Mouse (Mus musculus): ENCODE results near the gene Gatad2b. TPM values are rescaled to one million over a fixed set of nuclear protein-coding genes. Genes with fewer than 3 reads are reported as not detected.
"Not testable (repeated sequence)": the region's sequence is repeated elsewhere in the genome, so short reads cannot be mapped to it uniquely, and the experiment has no call there.

Gene Gatad2b
- polyA plus RNA-seq (2016; fragmentation: Nextera tagmentation; extraction: Ambion mirVana): 15.8 and 17.2 TPM in 2 replicates

GRCm38 (mm10) chr3:90292345-90293275, at the start of gene Gatad2b:
TSS of gene Gatad2b (plus strand) at chr3:90293178.
- Histone ChIP-seq H3K4me1 (peaks cover 23% of the 10 kb centered on the region), H3K9me3 (no peaks in the 10 kb centered on the region), H3K36me3 (replicated peaks) (no peaks in the 10 kb centered on the region), H3K4me3 (replicated peaks) (peak within 1 kb of the TSS; percentile 88), H3K9ac (peak within 1 kb of the TSS; percentile 96), H3K27me3 (no peaks in the 10 kb centered on the region), H3K4me2 (peak within 1 kb of the TSS; percentile 93), H3K27ac (peak within 1 kb of the TSS; percentile 99)
- peak; percentile 98 for ATAC-seq (ENCODE audit: low FRiP score)
- under 1% methylated on average over 44 of the region's 47 CpGs for WGBS

DNA sequence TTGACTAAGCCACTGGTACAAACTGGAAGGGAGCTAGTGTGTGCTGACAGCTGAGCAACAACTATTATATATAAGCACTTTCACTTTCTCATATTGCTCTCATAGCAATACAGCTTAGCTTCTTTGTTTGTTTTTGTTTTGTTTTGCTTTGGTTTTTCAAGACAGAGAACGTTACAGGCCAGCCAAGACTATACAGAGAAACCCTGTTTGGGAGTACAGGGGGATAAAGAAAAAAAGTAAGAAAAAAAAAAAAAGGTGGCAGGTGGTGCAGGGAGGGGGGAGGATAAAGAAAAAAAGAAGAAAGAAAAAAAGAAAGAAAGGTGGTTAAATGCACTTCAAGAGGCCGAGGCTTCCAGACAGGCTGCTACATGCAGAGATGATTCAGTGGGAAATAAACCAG, 47.6 kb upstream of the Gatad2b start:
- no peaks in the 10 kb centered on the region for H3K27me3 ChIP-seq
- no peak overlapping the region for H3K4me3 ChIP-seq (replicated peaks)
- H3K27ac ChIP-seq: no peak overlapping the region
- no peak overlapping the region for H3K9ac ChIP-seq
- no peak for ATAC-seq (ENCODE audit: low FRiP score)
- H3K4me1 ChIP-seq: peaks cover 34% of the 10 kb centered on the region
- WGBS: 72% methylated on average over 2 of the region's 2 CpGs
- H3K4me2 ChIP-seq: no peak overlapping the region
- no peaks in the 10 kb centered on the region for H3K9me3 ChIP-seq
- peaks cover 7% of the 10 kb centered on the region for H3K36me3 ChIP-seq (replicated peaks)

DNA sequence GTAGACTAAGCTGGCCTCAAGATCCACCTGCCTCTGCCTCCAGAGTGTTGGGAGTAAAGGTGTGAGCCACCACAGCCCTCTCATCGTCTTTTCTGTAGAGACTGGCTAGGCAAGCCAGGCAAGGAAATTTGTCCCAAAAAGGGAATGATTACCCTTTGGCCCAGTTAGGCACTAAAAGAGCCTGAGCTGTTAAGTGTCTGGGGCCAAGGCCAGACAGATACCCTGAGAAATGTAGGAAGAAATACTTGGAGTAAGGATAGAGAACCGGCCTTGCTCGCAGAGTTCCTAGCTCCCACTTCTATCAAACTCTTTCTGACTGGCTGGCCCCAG, 45.4 kb upstream of the Gatad2b start:
- Histone ChIP-seq H3K4me3 (replicated peaks) (peak overlapping the region; percentile 66), H3K4me2 (peak overlapping the region; percentile 75), H3K27ac (peak overlapping the region; percentile 90), H3K9ac (peak overlapping the region; percentile 81), H3K9me3 (no peaks in the 10 kb centered on the region), H3K4me1 (peaks cover 30% of the 10 kb centered on the region), H3K27me3 (no peaks in the 10 kb centered on the region), H3K36me3 (replicated peaks) (peaks cover 22% of the 10 kb centered on the region)
- ATAC-seq (ENCODE audit: low FRiP score): 0 out of 2 replicates have a peak, but pooled peaks have one; percentile 31
- 1% methylated on average over 3 of the region's 3 CpGs for WGBS

- peak within 1 kb of the TSS; percentile 90 for H3K27ac ChIP-seq
- peaks cover 25% of the 10 kb centered on the region for H3K4me1 ChIP-seq
- peak; percentile 96 for ATAC-seq (ENCODE audit: low FRiP score)
- H3K9ac ChIP-seq: peak within 1 kb of the TSS; percentile 81
- peak within 1 kb of the TSS; percentile 75 for H3K4me2 ChIP-seq
- H3K36me3 ChIP-seq (replicated peaks): peaks cover 22% of the 10 kb centered on the region
- no peaks in the 10 kb centered on the region for H3K9me3 ChIP-seq
- WGBS: under 1% methylated on average over 44 of the region's 44 CpGs
- H3K4me3 ChIP-seq (replicated peaks): peak within 1 kb of the TSS; percentile 66
- H3K27me3 ChIP-seq: no peaks in the 10 kb centered on the region
These were observed 44.8 kb upstream of the Gatad2b start, which contains the start of gene Slc39a1 for GRCm38 (mm10) chr3:90247960-90248745. TSS of gene Slc39a1 (plus strand) at chr3:90248172.

- Histone ChIP-seq H3K27ac (peak overlapping the region; percentile 90), H3K9me3 (no peaks in the 10 kb centered on the region), H3K36me3 (replicated peaks) (peaks cover 22% of the 10 kb centered on the region), H3K9ac (peak overlapping the region; percentile 81), H3K4me3 (replicated peaks) (peak overlapping the region; percentile 66), H3K4me2 (peak overlapping the region; percentile 75), H3K27me3 (no peaks in the 10 kb centered on the region), H3K4me1 (peaks cover 22% of the 10 kb centered on the region)
- no peak for ATAC-seq (ENCODE audit: low FRiP score)
- WGBS: 4% methylated on average over 10 of the region's 10 CpGs
These were observed 44.3 kb upstream of the Gatad2b start for GRCm38 (mm10) chr3:90248746-90249100.

GRCm38 (mm10) chr3:90250791-90251190, 42.2 kb upstream of the Gatad2b start:
- Histone ChIP-seq H3K27me3 (no peaks in the 10 kb centered on the region), H3K9me3 (no peaks in the 10 kb centered on the region), H3K36me3 (replicated peaks) (peaks cover 22% of the 10 kb centered on the region), H3K4me2 (no peak overlapping the region), H3K4me3 (replicated peaks) (no peak overlapping the region), H3K9ac (no peak overlapping the region), H3K4me1 (peaks cover 30% of the 10 kb centered on the region), H3K27ac (no peak overlapping the region)
- no peak for ATAC-seq (ENCODE audit: low FRiP score)
- 85% methylated on average over 6 of the region's 6 CpGs for WGBS

- H3K4me2 ChIP-seq; H3K9me3 ChIP-seq; ATAC-seq (ENCODE audit: low FRiP score); H3K27ac ChIP-seq; H3K9ac ChIP-seq; H3K4me3 ChIP-seq (replicated peaks); H3K27me3 ChIP-seq: not testable (repeated sequence)
- Histone ChIP-seq H3K36me3 (replicated peaks) (peaks cover 25% of the 10 kb centered on the region), H3K4me1 (peaks cover 32% of the 10 kb centered on the region)
- 90% methylated on average over 10 of the region's 12 CpGs for WGBS
These were observed 41.2 kb upstream of the Gatad2b start for GRCm38 (mm10) chr3:90251731-90252226.

DNA sequence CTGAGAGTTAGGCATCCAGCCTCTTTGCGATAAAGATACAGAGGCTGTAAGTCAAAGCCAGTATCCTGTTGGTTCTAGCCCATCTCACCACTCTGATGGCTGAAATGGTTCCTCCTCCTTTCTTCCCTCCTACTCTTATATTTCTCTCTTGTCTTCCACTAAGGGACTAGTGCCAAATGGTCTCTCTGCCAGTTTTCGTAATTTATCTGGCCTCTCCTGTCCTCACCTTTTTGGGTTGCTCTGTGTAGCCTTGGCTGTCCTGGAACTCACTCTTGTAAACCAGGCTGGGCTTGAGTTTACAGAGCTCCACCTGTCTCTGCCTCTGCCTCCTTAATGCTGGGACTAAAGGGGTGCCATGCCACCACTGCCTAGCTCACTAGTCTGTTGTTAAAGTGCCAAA, 40.3 kb upstream of the Gatad2b start:
- not testable (repeated sequence) for H3K27ac ChIP-seq; H3K9me3 ChIP-seq; H3K9ac ChIP-seq; H3K27me3 ChIP-seq; ATAC-seq (ENCODE audit: low FRiP score); H3K4me2 ChIP-seq; H3K4me3 ChIP-seq (replicated peaks)
- peaks cover 29% of the 10 kb centered on the region for H3K4me1 ChIP-seq
- 92% methylated on average over 2 of the region's 2 CpGs for WGBS
- peaks cover 32% of the 10 kb centered on the region for H3K36me3 ChIP-seq (replicated peaks)

- H3K27me3 ChIP-seq, H3K9me3 ChIP-seq, H3K9ac ChIP-seq, H3K27ac ChIP-seq: not testable (repeated sequence)
- Histone ChIP-seq H3K4me2 (peak overlapping the region; percentile 86), H3K4me3 (replicated peaks) (peak overlapping the region; percentile 87; the same call in 1 of the 2 replicates), H3K4me1 (peaks cover 28% of the 10 kb centered on the region), H3K36me3 (replicated peaks) (peaks cover 38% of the 10 kb centered on the region)
- WGBS: 90% methylated on average over 1 of the region's 1 CpGs
- ATAC-seq (ENCODE audit: low FRiP score): peak; percentile 18
These were observed 39.8 kb upstream of the Gatad2b start for GRCm38 (mm10) chr3:90253174-90253573.

DNA sequence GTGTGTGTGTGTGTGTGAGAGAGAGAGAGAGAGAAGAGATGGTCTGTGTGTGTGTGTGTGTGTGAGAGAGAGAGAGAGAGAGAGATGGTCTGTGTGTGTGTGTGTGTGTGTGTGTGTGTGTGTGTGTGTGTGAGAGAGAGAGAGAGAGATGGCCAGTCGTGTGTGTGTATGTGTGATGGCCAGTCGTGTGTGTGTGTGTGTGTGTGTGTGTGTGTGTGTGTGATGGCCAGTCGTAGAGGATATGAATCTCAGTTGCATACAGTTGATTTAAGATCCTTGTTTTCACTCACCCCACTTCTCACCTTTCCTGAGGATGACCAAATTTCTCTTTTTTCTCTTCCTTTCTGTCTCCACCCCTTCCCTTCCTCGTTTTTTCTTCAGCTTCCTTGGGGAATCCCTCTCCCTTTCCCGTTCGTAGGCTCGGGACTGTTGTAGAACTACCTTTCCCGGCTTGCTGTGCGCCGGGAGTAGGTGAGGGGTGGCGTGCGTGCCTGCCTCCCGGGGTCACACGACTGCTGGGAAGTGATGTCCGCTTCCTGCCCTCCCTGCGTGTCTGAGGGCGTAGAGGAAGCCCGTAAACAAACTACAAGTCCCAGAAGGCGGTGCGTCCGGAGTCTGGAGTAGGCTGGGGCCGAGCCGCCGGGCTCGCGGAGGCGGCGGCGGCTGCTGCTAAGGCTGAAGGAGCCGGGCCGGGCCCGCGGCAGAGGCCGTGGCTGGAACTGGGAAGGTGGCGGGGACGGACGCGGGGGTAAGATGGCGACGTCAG, 39.1 kb upstream of the Gatad2b start, which contains the start of gene Crtc2:
Gene Crtc2, plus strand, starts transcription at position 511 of the 766 bp plus-strand sequence.
- WGBS: 2% methylated on average over 38 of the region's 40 CpGs
- ATAC-seq (ENCODE audit: low FRiP score): peak; percentile 98
- H3K4me1 ChIP-seq: peaks cover 24% of the 10 kb centered on the region
- H3K27me3 ChIP-seq: no peaks in the 10 kb centered on the region
- H3K4me2 ChIP-seq: peak within 1 kb of the TSS; percentile 86
- peak within 1 kb of the TSS; percentile 95 for H3K9ac ChIP-seq
- peak within 1 kb of the TSS; percentile 87 for H3K27ac ChIP-seq
- H3K4me3 ChIP-seq (replicated peaks): peak within 1 kb of the TSS; percentile 87
- H3K36me3 ChIP-seq (replicated peaks): peaks cover 44% of the 10 kb centered on the region
- H3K9me3 ChIP-seq: no peaks in the 10 kb centered on the region

DNA sequence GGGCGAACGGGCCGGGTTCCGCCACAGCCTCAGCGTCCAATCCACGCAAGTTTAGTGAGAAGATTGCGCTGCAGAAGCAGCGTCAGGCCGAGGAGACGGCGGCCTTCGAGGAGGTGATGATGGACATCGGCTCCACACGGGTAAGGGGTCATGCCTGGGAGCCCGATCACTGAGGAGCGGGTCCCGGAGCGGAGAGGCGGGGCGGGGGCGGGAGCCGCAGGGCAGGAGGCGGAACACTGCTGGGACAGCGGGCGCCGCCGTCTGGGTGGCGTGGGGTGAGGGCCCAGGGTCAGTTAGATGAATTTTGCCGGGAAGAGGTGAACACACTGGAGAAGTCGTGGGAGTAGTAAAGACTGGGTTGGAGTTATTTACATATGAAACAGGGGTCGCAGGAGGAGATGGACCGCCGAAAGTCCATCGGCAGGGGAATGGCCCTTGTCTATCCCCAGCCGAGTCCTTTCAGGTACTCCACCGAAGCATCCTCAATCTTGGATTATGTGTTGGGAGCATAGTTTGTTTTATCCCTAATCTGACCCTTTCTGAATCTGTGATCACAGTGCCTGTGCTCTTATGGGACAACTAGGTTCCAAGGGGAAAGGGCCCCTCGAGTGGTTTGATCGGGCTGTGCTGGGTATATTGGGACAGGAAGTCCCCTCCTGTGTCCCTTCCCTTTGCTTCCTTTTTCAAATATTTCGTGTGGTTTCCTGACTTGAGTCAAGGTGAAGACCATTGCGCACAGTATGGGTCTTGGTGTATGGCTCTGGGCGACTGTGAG, 38.4 kb upstream of the Gatad2b start:
- peak; percentile 69 for ATAC-seq (ENCODE audit: low FRiP score)
- peak overlapping the region; percentile 87 for H3K27ac ChIP-seq
- peak overlapping the region; percentile 95 for H3K9ac ChIP-seq
- H3K4me1 ChIP-seq: peaks cover 17% of the 10 kb centered on the region
- H3K36me3 ChIP-seq (replicated peaks): peaks cover 47% of the 10 kb centered on the region
- no peaks in the 10 kb centered on the region for H3K9me3 ChIP-seq
- 1% methylated on average over 40 of the region's 41 CpGs for WGBS
- H3K4me2 ChIP-seq: peak overlapping the region; percentile 86
- peak overlapping the region; percentile 87 for H3K4me3 ChIP-seq (replicated peaks)
- H3K27me3 ChIP-seq: no peaks in the 10 kb centered on the region
